ENCODE assay signal across 12 mouse cellular contexts in genomic region chrX:166162773-166163172, GRCm38 (mm10). TPM values are rescaled to one million over a fixed set of nuclear protein-coding genes. Genes with fewer than 3 reads are reported as not detected.
DNase-seq lines count a peak whose midpoint lies in the region; ATAC-seq and TF ChIP-seq lines count a peak whose summit lies in the region.
"Had no signal": no experiment of that assay in that cellular context is flagged by ENCODE, and none has a peak within 500 bp of the region (broad histone marks: within the 10 kb centered on the region; RNA-seq: fewer than 3 reads in every experiment).

No protein-coding gene starts in this region.

- no peaks in the 10 kb centered on the region for H3K79me2 ChIP-seq in CH12.LX (replicated peaks; ENCODE audit: control insufficient read depth, extremely low read depth, insufficient read depth, poor library complexity, severe bottlenecking)

- TF ChIP-seq RAD21 in CH12.LX (IDR thresholded peaks at IDR 0.05; ENCODE audit: low read depth, low read length), result peak; percentile 60

- DNase-seq in frontal cortex, postnatal 25 days (ENCODE audit: low spot score in 2 of 2), result no peak
- DNase-seq in lung, adult 2 months, result no peak
- DNase-seq in lung, adult 18-20 months, result no peak
- no peak for DNase-seq in CH12.LX (ENCODE audit: extremely low read depth)
- no peak for DNase-seq in right cerebral cortex, postnatal 14 days
- DNase-seq in forebrain, embryonic 11.5 days (ENCODE audit: low spot score), result no peak
- DNase-seq: thymus, postnatal 36 days had no signal

- no peaks in the 10 kb centered on the region for H3K36me3 ChIP-seq in CH12.LX (replicated peaks in 1 of 2; ENCODE audit: control insufficient read depth in 1 of 2, insufficient read depth in 1 of 2, low read length in 1 of 2)
- no peaks in the 10 kb centered on the region for H3K36me3 ChIP-seq in forebrain, embryonic 11.5 days (ENCODE audit: control insufficient read depth, insufficient read depth, low read length)
- H3K36me3 ChIP-seq: hindbrain, embryonic 15.5 days; limb, embryonic 12.5 days had no signal

- H3K27ac ChIP-seq in CH12.LX (ENCODE audit: insufficient read depth, low read depth), result no peak overlapping the region
- no peak overlapping the region for H3K27ac ChIP-seq in forebrain, embryonic 11.5 days (ENCODE audit: low read depth, low read length)
- H3K27ac ChIP-seq: hindbrain, embryonic 15.5 days; limb, embryonic 12.5 days had no signal

- H3K4me3 ChIP-seq in lung, adult 2 months (replicated peaks; ENCODE audit: extremely low read depth, low read depth, low read length), result no peak overlapping the region
- H3K4me3 ChIP-seq in CH12.LX (replicated peaks in 1 of 3; ENCODE audit: low read depth in 2 of 3, low read length in 2 of 3, poor library complexity in 1 of 3), result no peak overlapping the region
- no peak overlapping the region for H3K4me3 ChIP-seq in forebrain, embryonic 11.5 days (ENCODE audit: low read depth, low read length)
- H3K4me3 ChIP-seq: hindbrain, embryonic 15.5 days; limb, embryonic 12.5 days had no signal

- no peak overlapping the region for H3K9ac ChIP-seq in CH12.LX (ENCODE audit: insufficient read depth, low read depth)
- no peak overlapping the region for H3K9ac ChIP-seq in forebrain, embryonic 11.5 days (ENCODE audit: low read length)
- H3K9ac ChIP-seq: hindbrain, embryonic 15.5 days; limb, embryonic 12.5 days had no signal

- H3K27me3 ChIP-seq in CH12.LX (replicated peaks), result no peaks in the 10 kb centered on the region
- no peaks in the 10 kb centered on the region; the same call in 1 of the 2 replicates for H3K27me3 ChIP-seq in forebrain, embryonic 11.5 days (ENCODE audit: control insufficient read depth, insufficient read depth, low read length)
- H3K27me3 ChIP-seq: hindbrain, embryonic 15.5 days; limb, embryonic 12.5 days had no signal

- ATAC-seq in frontal cortex, adult (ENCODE audit: low TSS enrichment), result peak; percentile 70
- ATAC-seq in megakaryocyte-erythroid progenitor cell, adult 5-6 weeks (replicated peaks; ENCODE audit: low FRiP score, low TSS enrichment, poor library complexity, severe bottlenecking), result 0 out of 2 replicates have a peak, but pooled peaks have one; percentile 55
- ATAC-seq in forebrain, embryonic 11.5 days (replicated peaks; ENCODE audit: low FRiP score), result no peak

- dilution Hi-C loops in CH12.LX (cut with MboI; ENCODE audit: extremely low pct_ligation_motif_present, extremely low pct_unique_long_range_greater_than_20kb, low sequenced_read_pairs), result no loop called here

- TF ChIP-seq EP300 in CH12.LX (IDR thresholded peaks at IDR 0.05; ENCODE audit: low read length), result no peak

- TF ChIP-seq CTCF in lung, adult 2 months (IDR thresholded peaks at IDR 0.05; ENCODE audit: insufficient read depth, low read length), result peak; percentile 22; the same call in 1 of the 2 replicates
- peak in 1 of 2 experiments; percentile 47; a peak in 2 of 4 replicates for TF ChIP-seq CTCF in CH12.LX (conservative IDR thresholded peaks at IDR 0.05 in 1 of 2, IDR thresholded peaks at IDR 0.05 in 1 of 2; ENCODE audit: low read depth in 2 of 2, low read length in 2 of 2)

- H3K4me2 ChIP-seq in CH12.LX (ENCODE audit: insufficient read depth, low read depth, poor library complexity, severe bottlenecking), result no peak overlapping the region
- no peak overlapping the region for H3K4me2 ChIP-seq in forebrain, embryonic 11.5 days (ENCODE audit: low read depth, low read length, severe bottlenecking)
- H3K4me2 ChIP-seq: hindbrain, embryonic 15.5 days; limb, embryonic 12.5 days; midbrain, embryonic 11.5 days had no signal

- no peaks in the 10 kb centered on the region for H3K9me3 ChIP-seq in CH12.LX (replicated peaks; ENCODE audit: low read length)
- no peaks in the 10 kb centered on the region for H3K9me3 ChIP-seq in forebrain, embryonic 11.5 days (ENCODE audit: control insufficient read depth, low read length)
- H3K9me3 ChIP-seq: hindbrain, embryonic 15.5 days; limb, embryonic 12.5 days had no signal

- TF ChIP-seq POLR2A in lung, adult 2 months (IDR thresholded peaks at IDR 0.05; ENCODE audit: borderline replicate concordance, extremely low read depth, low read depth, low read length), result no peak
- no peak for TF ChIP-seq POLR2A in CH12.LX (IDR thresholded peaks at IDR 0.05; ENCODE audit: low read depth, low read length)

- in situ Hi-C loops in CH12.LX (cut with MboI; ENCODE audit: low pct_ligation_motif_present, low pct_unique_long_range_greater_than_20kb, low sequenced_read_pairs), result no loop called here

- H3K4me1 ChIP-seq in lung, adult 2 months (ENCODE audit: control insufficient read depth, insufficient read depth, low read length), result no peaks in the 10 kb centered on the region
- H3K4me1 ChIP-seq in CH12.LX (ENCODE audit: control insufficient read depth in 1 of 2, insufficient read depth in 2 of 2), result no peaks in the 10 kb centered on the region; a peak in 1 of 4 replicates
- H3K4me1 ChIP-seq in forebrain, embryonic 11.5 days (replicated peaks; ENCODE audit: control insufficient read depth, insufficient read depth, low read length), result no peaks in the 10 kb centered on the region
- H3K4me1 ChIP-seq: hindbrain, embryonic 15.5 days; limb, embryonic 12.5 days had no signal

- WGBS in lung, adult 2 months, result 46% methylated on average over 4 of the region's 4 CpGs
- WGBS in forebrain, embryonic 11.5 days, result 65% methylated on average over 4 of the region's 4 CpGs

TF ChIP-seq in CH12.LX, 34 proteins besides CTCF, POLR2A, EP300 and RAD21:
- TF ChIP-seq SMC3 (IDR thresholded peaks at IDR 0.05; ENCODE audit: low read depth, low read length) (peak; percentile 47), MAZ (IDR thresholded peaks at IDR 0.05; ENCODE audit: low read depth, low read length) (no peak), NRF1 (IDR thresholded peaks at IDR 0.05; ENCODE audit: low read depth, low read length) (no peak), MEF2A (IDR thresholded peaks at IDR 0.05; ENCODE audit: borderline replicate concordance, low read depth, low read length) (no peak), MAX (IDR thresholded peaks at IDR 0.05; ENCODE audit: low read length) (no peak), ETS1 (conservative IDR thresholded peaks at IDR 0.05; ENCODE audit: low read depth, low read length) (no peak), CHD2 (IDR thresholded peaks at IDR 0.05; ENCODE audit: low read length) (no peak)

RNA-seq across cellular contexts. Expression of gene Gemin8, which starts 7.5 kb away (rescaled TPM):
- 4.3 and 5.5 TPM in 2 replicates for polyA plus RNA-seq in lung, adult 2 months (2012; rRNA removed)
- total RNA-seq in CH12.LX (2012; rRNA removed), result 8.8 and 10.7 TPM in 2 replicates
- total RNA-seq in CH12.LX (2014; rRNA removed), result 13.0 and 15.8 TPM in 2 replicates
- polyA plus RNA-seq in CH12.LX (2012; ENCODE audit: insufficient read length, low read depth), result 20.1 and 24.7 TPM in 2 replicates
- 29.1 and 30.3 TPM in 2 replicates for total RNA-seq in megakaryocyte-erythroid progenitor cell, adult 5-6 weeks (2014; fragmentation: Nextera tagmentation)
- 26.6 and 31.8 TPM in 2 replicates for total RNA-seq in megakaryocyte-erythroid progenitor cell, adult 5-6 weeks (2017)
- polyA plus RNA-seq in forebrain, embryonic 11.5 days (2014; fragmentation: Nextera tagmentation; extraction: Ambion mirVana), result 18.9 and 20.7 TPM in 2 replicates
